Mouse (Mus musculus): ENCODE results near the gene Tfpt. TPM values are rescaled to one million over a fixed set of nuclear protein-coding genes. Genes with fewer than 3 reads are reported as not detected.

Tfpt gene
- total and polyA plus RNA-seq, 2 experiments from 2014 or later: 27.1 to 39.3 TPM

GRCm38 (mm10) chr7:3665215-3666114 lies 35.7 kb upstream of the Tfpt start, which contains the start of gene Leng1:
Leng1 (minus strand) TSS chr7:3665840.
- ATAC-seq: peak; percentile 99
- TF ChIP-seq CTCF (IDR thresholded peaks at IDR 0.05; ENCODE audit: low read depth): no peak
- Histone ChIP-seq H3K27ac (ENCODE audit: low read depth, low read length) (peak within 1 kb of the TSS; percentile 80), H3K9ac (peak within 1 kb of the TSS; percentile 56), H3K4me1 (ENCODE audit: insufficient read depth) (peaks cover 8% of the 10 kb centered on the region; the same call in 1 of the 2 replicates), H3K36me3 (ENCODE audit: insufficient read depth) (peaks cover 24% of the 10 kb centered on the region), H3K4me3 (ENCODE audit: low read depth, low read length) (peak within 1 kb of the TSS; percentile 61), H3K4me2 (ENCODE audit: low read depth) (peak within 1 kb of the TSS; percentile 83), H3K27me3 (ENCODE audit: insufficient read depth, low read length) (no peaks in the 10 kb centered on the region), H3K9me3 (ENCODE audit: low read length) (no peaks in the 10 kb centered on the region)
- peak; percentile 98 for DNase-seq
- 5% methylated on average over 45 of the region's 45 CpGs for WGBS

GRCm38 (mm10) chr7:3664524-3665214 lies 34.9 kb upstream of the Tfpt start:
- Histone ChIP-seq H3K9me3 (ENCODE audit: low read length) (no peaks in the 10 kb centered on the region), H3K9ac (peak overlapping the region; percentile 56), H3K4me3 (ENCODE audit: low read depth, low read length) (peak overlapping the region; percentile 61), H3K27ac (ENCODE audit: low read depth, low read length) (peak overlapping the region; percentile 70), H3K27me3 (ENCODE audit: insufficient read depth, low read length) (no peaks in the 10 kb centered on the region), H3K4me1 (ENCODE audit: insufficient read depth) (peaks cover 8% of the 10 kb centered on the region; the same call in 1 of the 2 replicates), H3K36me3 (ENCODE audit: insufficient read depth) (peaks cover 32% of the 10 kb centered on the region), H3K4me2 (ENCODE audit: low read depth) (peak overlapping the region; percentile 83)
- WGBS: 21% methylated on average over 15 of the region's 15 CpGs
- TF ChIP-seq CTCF (IDR thresholded peaks at IDR 0.05; ENCODE audit: low read depth): no peak
- peak; percentile 8 for ATAC-seq
- no peak for DNase-seq

- peaks cover 93% of the 10 kb centered on the region for H3K36me3 ChIP-seq (ENCODE audit: insufficient read depth)
- no peak overlapping the region for H3K4me2 ChIP-seq (ENCODE audit: low read depth)
- no peak for ATAC-seq
- no peak for TF ChIP-seq CTCF (IDR thresholded peaks at IDR 0.05; ENCODE audit: low read depth)
- no peaks in the 10 kb centered on the region for H3K4me1 ChIP-seq (ENCODE audit: insufficient read depth)
- H3K27me3 ChIP-seq (ENCODE audit: insufficient read depth, low read length): no peaks in the 10 kb centered on the region
- H3K27ac ChIP-seq (ENCODE audit: low read depth, low read length): no peak overlapping the region
- no peak overlapping the region for H3K9ac ChIP-seq
- no peaks in the 10 kb centered on the region for H3K9me3 ChIP-seq (ENCODE audit: low read length)
- no peak overlapping the region for H3K4me3 ChIP-seq (ENCODE audit: low read depth, low read length)
- no peak for DNase-seq
- WGBS: 94% methylated on average over 14 of the region's 14 CpGs
Observed at GRCm38 (mm10) chr7:3658578-3658977, 28.8 kb upstream of the Tfpt start.

- no peak overlapping the region for H3K4me3 ChIP-seq (ENCODE audit: low read depth, low read length)
- no peak for TF ChIP-seq CTCF (IDR thresholded peaks at IDR 0.05; ENCODE audit: low read depth)
- H3K27ac ChIP-seq (ENCODE audit: low read depth, low read length): no peak overlapping the region
- no peaks in the 10 kb centered on the region for H3K4me1 ChIP-seq (ENCODE audit: insufficient read depth)
- DNase-seq: no peak
- H3K9me3 ChIP-seq (ENCODE audit: low read length): no peaks in the 10 kb centered on the region
- H3K4me2 ChIP-seq (ENCODE audit: low read depth): no peak overlapping the region
- peaks cover 97% of the 10 kb centered on the region for H3K36me3 ChIP-seq (ENCODE audit: insufficient read depth)
- H3K9ac ChIP-seq: no peak overlapping the region
- no peak for ATAC-seq
- 87% methylated on average over 4 of the region's 4 CpGs for WGBS
- no peaks in the 10 kb centered on the region for H3K27me3 ChIP-seq (ENCODE audit: insufficient read depth, low read length)
Observed at GRCm38 (mm10) chr7:3656966-3657365, 27.2 kb upstream of the Tfpt start.

- H3K27me3 ChIP-seq (ENCODE audit: insufficient read depth, low read length): no peaks in the 10 kb centered on the region
- ATAC-seq (no peak), DNase-seq (no peak)
- H3K4me1 ChIP-seq (ENCODE audit: insufficient read depth): peaks cover 21% of the 10 kb centered on the region
- no peak for TF ChIP-seq CTCF (IDR thresholded peaks at IDR 0.05; ENCODE audit: low read depth)
- no peaks in the 10 kb centered on the region for H3K9me3 ChIP-seq (ENCODE audit: low read length)
- peaks cover 11% of the 10 kb centered on the region; the same call in 1 of the 2 replicates for H3K36me3 ChIP-seq (ENCODE audit: insufficient read depth)
- 71% methylated on average over 4 of the region's 4 CpGs for WGBS
- peak overlapping the region; percentile 94 for H3K9ac ChIP-seq
- no peak overlapping the region for H3K27ac ChIP-seq (ENCODE audit: low read depth, low read length)
- H3K4me2 ChIP-seq (ENCODE audit: low read depth): peak overlapping the region; percentile 74
- peak overlapping the region; percentile 92 for H3K4me3 ChIP-seq (ENCODE audit: low read depth, low read length)
Observed at GRCm38 (mm10) chr7:3646641-3647040, 16.9 kb upstream of the Tfpt start.

GRCm38 (mm10) chr7:3646188-3646587 lies 16.5 kb upstream of the Tfpt start:
- DNase-seq: peak; percentile 2
- Histone ChIP-seq H3K4me1 (ENCODE audit: insufficient read depth) (peaks cover 21% of the 10 kb centered on the region), H3K4me2 (ENCODE audit: low read depth) (peak overlapping the region; percentile 74), H3K36me3 (ENCODE audit: insufficient read depth) (peaks cover 8% of the 10 kb centered on the region), H3K9me3 (ENCODE audit: low read length) (no peaks in the 10 kb centered on the region), H3K27me3 (ENCODE audit: insufficient read depth, low read length) (no peaks in the 10 kb centered on the region), H3K27ac (ENCODE audit: low read depth, low read length) (no peak overlapping the region), H3K4me3 (ENCODE audit: low read depth, low read length) (peak overlapping the region; percentile 92), H3K9ac (peak overlapping the region; percentile 94)
- 17% methylated on average over 9 of the region's 9 CpGs for WGBS
- no peak for TF ChIP-seq CTCF (IDR thresholded peaks at IDR 0.05; ENCODE audit: low read depth)
- no peak for ATAC-seq

Measured in forebrain, postnatal 0 days (tissue).